Mouse (Mus musculus) MEL (cell line): ENCODE measurements around the gene Fgf23.

ENCODE experiments used
- CHD1 ChIP-seq: IDR thresholded peaks from 2 replicates; pipeline ENCODE4 v1.6.1; 2012; ENCODE audit warnings: low read depth, mild to moderate bottlenecking, inconsistent platforms, low read length, improper control_type of control experiment
- CTCF ChIP-seq, 3 experiments: IDR thresholded peaks in 2 of 3; conservative IDR thresholded peaks in 1 of 3; 2 replicates each; pipeline ENCODE4 v1.5.1; 2011 to 2012; ENCODE audit warnings: low read length in 3 of 3, low read depth in 2 of 3, mild to moderate bottlenecking in 2 of 3, improper control_type of control experiment in 1 of 3, inconsistent platforms in 1 of 3, mixed read lengths in 1 of 3, moderate library complexity in 1 of 3; ENCODE audit not compliant: control insufficient read depth in 1 of 3, insufficient read depth in 1 of 3, poor library complexity in 1 of 3, severe bottlenecking in 1 of 3
- EP300 ChIP-seq, 2 experiments: IDR thresholded peaks; 2 replicates each; pipeline ENCODE4 v1.6.1; 2011; ENCODE audit warnings: improper control_type of control experiment in 2 of 2, low read length in 2 of 2, low read depth in 1 of 2, mild to moderate bottlenecking in 1 of 2
- GABPA ChIP-seq: IDR thresholded peaks from 2 replicates; pipeline ENCODE4 v1.6.1; 2012; ENCODE audit warnings: low read depth, mild to moderate bottlenecking, inconsistent platforms, low read length, improper control_type of control experiment, moderate library complexity
- HCFC1 ChIP-seq: IDR thresholded peaks from 2 replicates; pipeline ENCODE4 v1.6.1; 2012; ENCODE audit warnings: low read depth, mild to moderate bottlenecking, inconsistent platforms, low read length, improper control_type of control experiment, moderate library complexity
- RAD21 ChIP-seq: IDR thresholded peaks from 2 replicates; pipeline ENCODE4 v1.6.1; 2011; ENCODE audit warnings: mild to moderate bottlenecking, low read depth, low read length, improper control_type of control experiment
- TAL1 ChIP-seq: IDR thresholded peaks from 2 replicates; pipeline ENCODE4 v1.6.1; 2012; ENCODE audit warnings: mild to moderate bottlenecking, inconsistent platforms, low read length, moderate library complexity, mixed read lengths

DNA sequence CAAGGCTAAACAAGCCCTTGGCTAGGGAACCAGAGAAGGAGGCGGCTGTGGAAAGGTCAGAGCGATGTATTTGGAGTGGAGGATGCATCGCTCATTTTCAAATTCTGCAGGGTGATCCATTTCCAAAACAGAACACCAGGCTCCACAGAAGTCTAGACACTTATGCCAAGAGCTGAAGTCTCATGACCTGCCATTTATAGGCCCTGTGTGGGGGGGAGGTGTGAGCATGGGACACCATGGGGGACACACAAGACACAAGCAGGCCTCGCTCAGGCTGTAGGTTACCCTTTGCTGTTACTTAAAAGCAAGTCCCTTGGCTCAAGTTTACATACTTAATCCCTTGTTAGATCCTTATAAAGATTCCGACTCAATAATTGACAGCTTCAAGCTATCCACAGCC is 33.5 kb downstream of the Fgf23 start:
- no peak for TF ChIP-seq CTCF (IDR thresholded peaks at IDR 0.05 in 2 of 3, conservative IDR thresholded peaks at IDR 0.05 in 1 of 3; ENCODE audit: control insufficient read depth in 1 of 3, insufficient read depth in 1 of 3, low read depth in 2 of 3, low read length in 3 of 3, poor library complexity in 1 of 3, severe bottlenecking in 1 of 3)
- TF ChIP-seq HCFC1: no peak
- no peak for TF ChIP-seq TAL1
- no peak for TF ChIP-seq RAD21
- no peak for TF ChIP-seq EP300 (IDR thresholded peaks at IDR 0.05; ENCODE audit: low read depth in 1 of 2, low read length in 2 of 2)
- TF ChIP-seq CHD1: no peak
- TF ChIP-seq GABPA: no peak
